9 mouse cellular contexts compared by ENCODE assay signal in genomic region chr11:97619391-97619795, GRCm38 (mm10). TPM values are rescaled to one million over a fixed set of nuclear protein-coding genes. Genes with fewer than 3 reads are reported as not detected.
DNase-seq lines count a peak whose midpoint lies in the region; ATAC-seq lines count a peak whose summit lies in the region.
"Had no signal": no experiment of that assay in that cellular context is flagged by ENCODE, and none has a peak within 500 bp of the region (broad histone marks: within the 10 kb centered on the region; RNA-seq: fewer than 3 reads in every experiment).

No protein-coding gene starts in this region.

- WGBS in hindbrain, embryonic 15.5 days = 43% methylated on average over 5 of the region's 5 CpGs

- H3K4me3 ChIP-seq in hindbrain, embryonic 15.5 days = no peak overlapping the region
- H3K4me3 ChIP-seq: erythroblast, embryonic 14.5 days had no signal

- no peaks in the 10 kb centered on the region for H3K4me1 ChIP-seq in hindbrain, embryonic 15.5 days (replicated peaks)

- intact Hi-C loops in left cerebral cortex, postnatal 4 days (cut with DNase I) = loop anchor here (5.0 kb wide), 1 partner anchor 42 kb away; the partner anchor contains the start of gene Srcin1

- no peak overlapping the region for H3K27ac ChIP-seq in hindbrain, embryonic 15.5 days (replicated peaks)
- H3K27ac ChIP-seq: macrophage had no signal

- H3K4me2 ChIP-seq in hindbrain, embryonic 15.5 days = no peak overlapping the region

- no peak overlapping the region for H3K9ac ChIP-seq in hindbrain, embryonic 15.5 days

- no peaks in the 10 kb centered on the region for H3K9me3 ChIP-seq in hindbrain, embryonic 15.5 days

- ATAC-seq in hindbrain, embryonic 15.5 days (ENCODE audit: low FRiP score, low read depth) = peak; percentile 75; the same call in 1 of the 2 replicates

- peaks cover 10% of the 10 kb centered on the region for H3K27me3 ChIP-seq in hindbrain, embryonic 15.5 days

- no peaks in the 10 kb centered on the region for H3K36me3 ChIP-seq in hindbrain, embryonic 15.5 days

- DNase-seq in thymus, postnatal 14 days = peak; percentile 24
- DNase-seq in thymus, adult 18-20 months = no peak
- peak; percentile 92 for DNase-seq in adrenal gland, postnatal 14 days
- peak; percentile 42 for DNase-seq in embryo, embryonic 11 days
- peak; percentile 97 for DNase-seq in left cerebral cortex, postnatal 4 days
- DNase-seq in right cerebral cortex, postnatal 10 days (ENCODE audit: low spot score in 2 of 2) = peak; percentile 83 to 84

RNA-seq across cellular contexts. Expression of gene Epop, which starts 10.1 kb away (rescaled TPM):
- total RNA-seq in adrenal gland, postnatal 14 days (2021) = 6.3 and 6.4 TPM in 2 replicates
- 2.6 and 3.0 TPM in 2 replicates for polyA plus RNA-seq in hindbrain, embryonic 15.5 days (2015; fragmentation: Nextera tagmentation; extraction: Ambion mirVana)
- 1 to 10 TPM; 5.6 to 6.3 TPM for total RNA-seq in left cerebral cortex, postnatal 4 days (2021)

RNA-seq across cellular contexts. Expression of gene Srcin1, which starts 43.4 kb away (rescaled TPM):
- total RNA-seq in adrenal gland, postnatal 14 days (2021) = 9.2 and 10.1 TPM in 2 replicates
- 11.9 TPM in 2 replicates for polyA plus RNA-seq in hindbrain, embryonic 15.5 days (2015; fragmentation: Nextera tagmentation; extraction: Ambion mirVana)
- total RNA-seq in left cerebral cortex, postnatal 4 days (2021) = 100 to 1,000 TPM; 163 to 177 TPM
- polyA plus RNA-seq: erythroblast, embryonic 14.5 days had no signal

RNA-seq across cellular contexts. Expression of gene Mllt6, which starts 43.8 kb away (rescaled TPM):
- 37.0 and 45.2 TPM in 2 replicates for total RNA-seq in adrenal gland, postnatal 14 days (2021)
- polyA plus RNA-seq in hindbrain, embryonic 15.5 days (2015; fragmentation: Nextera tagmentation; extraction: Ambion mirVana) = 3.4 and 3.5 TPM in 2 replicates
- total RNA-seq in left cerebral cortex, postnatal 4 days (2021) = 10 to 100 TPM; 60.2 to 67.1 TPM

Comparison
In these comparisons a context has a peak if more than half of its experiments do, and no peak if none do; other contexts are left out.
1. DNase-seq: peak in thymus, postnatal 14 days (single experiment), adrenal gland, postnatal 14 days (single experiment), embryo, embryonic 11 days (single experiment), left cerebral cortex, postnatal 4 days (single experiment) and right cerebral cortex, postnatal 10 days (2 of 2); none in thymus, adult 18-20 months (0 of 2).
2. RNA of gene Srcin1, which starts 43.4 kb away (total RNA-seq): 163 to 177 TPM in left cerebral cortex, postnatal 4 days; 9.2 to 10.1 TPM in adrenal gland, postnatal 14 days; every median in the first group is over 10 times any median in the second.